Mouse (Mus musculus) bone marrow macrophage, adult 2 months (primary cell): ENCODE data around the gene Tnfsf18. TPM values are rescaled to one million over a fixed set of nuclear protein-coding genes. Genes with fewer than 3 reads are reported as not detected.

Source experiments
- H3K27ac ChIP-seq: 2 replicates; pipeline ENCODE4 v1.5.1; 2012; ENCODE audit warnings: low read depth, low read length; ENCODE audit not compliant: insufficient read depth
- H3K4me1 ChIP-seq: 2 replicates; pipeline ENCODE4 v1.6.1; 2012; ENCODE audit warnings: low read length; ENCODE audit not compliant: control insufficient read depth, insufficient read depth
- H3K4me3 ChIP-seq: 2 replicates; pipeline ENCODE4 v1.5.1; 2012; ENCODE audit warnings: mild to moderate bottlenecking, low read length, moderate library complexity; ENCODE audit not compliant: insufficient read depth
- CTCF ChIP-seq: IDR thresholded peaks from 2 replicates; pipeline ENCODE4 v1.5.1; 2012; ENCODE audit warnings: low read depth, mild to moderate bottlenecking, low read length, moderate library complexity
- POLR2A ChIP-seq: IDR thresholded peaks from 2 replicates; pipeline ENCODE4 v1.6.1; 2012; ENCODE audit warnings: mild to moderate bottlenecking, low read depth, low read length, borderline replicate concordance
- polyA plus RNA-seq: library from polyadenylated mRNA; stranded (reverse); fragments of >200 nt; gene quantifications from 2 replicates; pipeline ENCODE4 v1.2.4, GENCODE M21; 2012; ENCODE audit not compliant: missing spikeins, insufficient read depth, insufficient read length

Tnfsf18 gene
- polyA plus RNA-seq = not detected in 2 replicates

DNA sequence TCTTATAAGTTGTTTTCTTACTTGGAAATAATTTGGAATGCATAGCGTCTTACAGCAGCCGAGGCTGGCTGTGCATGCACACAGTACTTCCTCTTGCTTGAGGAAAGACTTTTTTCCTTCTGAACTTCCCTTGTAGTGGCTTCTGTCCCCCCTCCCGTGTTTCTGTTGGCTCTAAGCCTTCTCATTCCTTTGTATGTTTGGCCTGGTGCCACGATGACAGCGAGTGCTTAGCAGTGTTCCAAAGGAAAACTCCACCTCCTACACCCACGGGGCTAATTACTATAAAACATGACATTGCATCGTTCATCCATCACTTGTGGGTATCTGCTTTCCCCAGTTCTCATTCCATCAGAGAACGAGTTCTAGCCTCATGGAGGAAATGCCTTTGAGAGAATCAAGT is at the start of gene Tnfsf18:
Tnfsf18 (plus strand) TSS at position 313 of the 400 bp plus-strand sequence.
- peaks cover 37% of the 10 kb centered on the region for H3K4me1 ChIP-seq
- H3K27ac ChIP-seq = peak within 1 kb of the TSS; percentile 51
- no peak within 1 kb of the TSS for H3K4me3 ChIP-seq
- TF ChIP-seq CTCF (no peak), POLR2A (no peak)

DNA sequence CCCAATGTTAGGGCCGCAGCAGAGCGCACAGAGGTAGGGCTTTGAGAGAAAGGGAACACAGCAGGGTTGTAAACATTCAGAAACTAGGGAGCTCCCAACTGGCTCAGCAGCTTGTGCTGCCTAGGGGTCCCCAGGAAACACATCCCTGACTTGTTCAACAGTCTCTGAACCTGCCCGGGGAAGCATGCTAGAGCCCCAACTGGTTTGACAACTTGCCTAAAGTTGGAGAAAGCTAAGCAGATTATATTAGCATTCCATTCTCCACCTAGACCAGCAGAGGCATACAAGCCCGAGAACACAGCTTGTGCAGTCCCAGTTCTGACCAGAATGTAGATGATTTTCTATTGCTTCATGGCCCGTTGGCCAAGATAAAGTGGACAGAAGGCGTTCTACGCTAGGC is 49.6 kb upstream of the Tnfsf18 start:
- Histone ChIP-seq H3K4me1 (0 out of 2 replicates have a peak, but pooled peaks cover 3% of the 10 kb centered on the region), H3K4me3 (no peak overlapping the region), H3K27ac (no peak overlapping the region)
- TF ChIP-seq CTCF (no peak), POLR2A (no peak)

DNA sequence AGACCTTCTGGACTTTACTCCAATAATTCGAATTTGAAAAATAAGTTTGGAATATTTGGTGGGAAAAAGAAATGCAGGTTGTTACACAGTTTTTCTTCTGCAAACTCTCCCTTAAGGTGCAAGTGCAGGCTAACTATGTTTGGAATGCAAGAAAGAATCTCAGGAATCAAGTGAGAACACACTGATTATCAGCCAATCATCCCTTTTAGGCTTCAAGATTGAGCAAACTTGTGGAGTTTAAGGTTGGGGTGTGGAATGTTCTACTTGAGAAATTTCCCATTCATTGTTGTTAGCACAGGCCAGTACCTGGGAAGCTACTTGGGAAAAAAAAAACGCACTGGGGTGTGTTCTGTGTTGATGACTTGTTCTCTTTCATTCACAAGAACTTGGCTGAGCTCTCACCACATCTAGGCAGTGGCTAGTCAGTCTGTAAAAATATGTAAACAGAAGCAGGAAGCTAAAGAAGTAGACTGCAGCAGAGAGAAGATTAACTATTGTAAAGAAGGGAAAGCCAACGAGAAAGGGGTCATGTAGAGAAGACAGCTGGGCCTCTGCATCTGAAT is 42.7 kb upstream of the Tnfsf18 start:
- no peaks in the 10 kb centered on the region for H3K4me1 ChIP-seq
- no peak overlapping the region for H3K27ac ChIP-seq
- TF ChIP-seq CTCF = no peak
- no peak for TF ChIP-seq POLR2A
- H3K4me3 ChIP-seq = no peak overlapping the region

DNA sequence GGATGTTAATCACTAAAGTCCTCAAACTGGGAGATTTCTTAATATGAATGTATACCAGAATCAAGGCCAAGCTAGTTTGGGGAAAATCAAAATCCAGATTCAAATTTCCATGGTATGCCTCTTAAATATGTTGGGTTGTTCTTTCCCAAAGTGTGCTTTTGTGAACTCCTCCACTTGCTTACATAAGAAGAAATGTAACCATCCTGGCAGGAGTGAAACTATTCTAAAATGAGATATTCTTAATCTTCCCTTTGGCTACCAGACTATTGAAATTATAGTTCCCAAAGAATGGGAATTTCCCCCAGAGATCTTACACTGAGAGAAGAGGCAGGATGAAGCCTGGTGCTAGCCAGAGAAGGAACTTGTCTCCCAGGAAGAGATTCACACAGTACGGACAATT is 42.2 kb upstream of the Tnfsf18 start:
- Histone ChIP-seq H3K27ac (no peak overlapping the region), H3K4me1 (no peaks in the 10 kb centered on the region), H3K4me3 (no peak overlapping the region)
- TF ChIP-seq CTCF = no peak
- TF ChIP-seq POLR2A = no peak

DNA sequence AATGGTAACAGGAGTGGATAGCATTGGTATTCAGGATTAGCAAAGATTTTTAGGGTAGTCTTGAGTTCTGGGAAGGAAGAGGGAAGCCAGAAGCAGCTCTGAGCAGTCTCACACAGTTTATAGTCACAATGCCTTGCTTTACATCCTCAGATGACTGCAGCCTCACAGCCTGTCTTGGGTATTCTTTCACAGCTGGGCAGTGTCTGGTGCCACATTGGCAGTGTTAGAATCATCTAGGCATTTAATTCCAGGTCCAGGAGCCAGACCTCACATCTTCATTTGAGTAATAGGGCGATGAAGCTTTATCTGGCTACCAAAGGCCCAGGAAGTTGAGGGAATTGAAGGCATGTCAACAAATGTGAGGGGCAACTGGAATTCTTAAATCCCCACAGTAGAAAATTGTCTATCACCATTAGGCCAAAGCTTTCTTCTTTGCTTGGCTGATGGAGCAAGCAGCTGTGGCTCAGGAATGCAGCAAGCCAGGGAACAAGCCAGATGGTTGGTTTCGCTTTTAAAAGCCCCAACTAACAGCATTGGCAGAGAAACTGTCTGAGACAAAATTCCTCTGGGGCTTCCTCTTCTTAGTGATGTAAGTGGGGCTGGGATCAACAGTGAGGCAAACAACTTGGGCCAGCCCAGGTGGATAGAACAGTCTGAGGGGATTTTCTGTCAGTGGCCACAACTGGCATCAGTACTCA is 30.9 kb upstream of the Tnfsf18 start:
- H3K4me1 ChIP-seq = peaks cover 11% of the 10 kb centered on the region
- no peak overlapping the region for H3K4me3 ChIP-seq
- no peak overlapping the region for H3K27ac ChIP-seq
- TF ChIP-seq CTCF (no peak), POLR2A (no peak)

DNA sequence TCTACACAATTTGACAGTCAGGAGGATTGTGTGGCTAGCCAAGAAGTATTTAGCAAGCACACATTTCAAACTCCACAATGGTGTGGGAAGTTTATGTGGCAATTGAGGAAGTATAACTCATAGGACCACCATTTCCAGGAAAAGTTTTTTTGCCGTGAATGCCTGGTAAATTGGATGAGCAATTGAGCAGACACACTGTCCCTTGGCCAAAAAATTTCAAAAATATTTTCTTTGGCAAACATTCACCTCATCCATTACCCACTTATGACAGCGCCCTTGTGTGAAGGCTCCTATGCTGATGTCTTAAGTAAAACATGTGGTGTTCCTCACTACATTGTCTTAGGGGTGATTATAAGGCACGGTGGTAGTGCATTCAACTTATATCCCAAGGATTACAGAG is 17.2 kb upstream of the Tnfsf18 start:
- no peak overlapping the region for H3K27ac ChIP-seq
- no peak overlapping the region for H3K4me3 ChIP-seq
- TF ChIP-seq POLR2A (no peak), CTCF (no peak)
- peaks cover 23% of the 10 kb centered on the region for H3K4me1 ChIP-seq

GRCm38 (mm10) chr1:161479854-161480253 is 14.6 kb upstream of the Tnfsf18 start:
- H3K4me3 ChIP-seq = no peak overlapping the region
- H3K4me1 ChIP-seq = peaks cover 23% of the 10 kb centered on the region
- H3K27ac ChIP-seq = peak overlapping the region; percentile 71
- no peak for TF ChIP-seq CTCF
- TF ChIP-seq POLR2A = no peak

DNA sequence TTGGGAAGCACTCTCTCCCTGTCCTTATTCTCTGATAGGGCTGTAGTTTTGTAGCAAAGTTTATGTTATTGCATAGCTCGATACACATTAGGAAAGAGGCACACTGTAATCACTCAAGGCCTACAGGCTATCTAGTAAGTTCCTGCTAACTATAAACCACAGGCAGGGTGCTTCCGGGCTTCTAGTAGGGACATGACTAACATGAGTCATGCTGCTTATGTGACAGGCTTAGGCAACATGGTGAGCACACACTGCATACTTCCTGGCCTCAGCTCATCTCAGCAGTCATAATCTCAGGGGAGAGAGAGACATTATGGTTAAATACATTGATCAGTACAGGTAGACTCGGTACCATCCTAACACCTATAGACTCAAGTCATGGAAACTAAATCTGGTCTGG is 12.2 kb upstream of the Tnfsf18 start:
- H3K27ac ChIP-seq = peak overlapping the region; percentile 78
- TF ChIP-seq CTCF (no peak), POLR2A (no peak)
- peaks cover 24% of the 10 kb centered on the region for H3K4me1 ChIP-seq
- H3K4me3 ChIP-seq = no peak overlapping the region

DNA sequence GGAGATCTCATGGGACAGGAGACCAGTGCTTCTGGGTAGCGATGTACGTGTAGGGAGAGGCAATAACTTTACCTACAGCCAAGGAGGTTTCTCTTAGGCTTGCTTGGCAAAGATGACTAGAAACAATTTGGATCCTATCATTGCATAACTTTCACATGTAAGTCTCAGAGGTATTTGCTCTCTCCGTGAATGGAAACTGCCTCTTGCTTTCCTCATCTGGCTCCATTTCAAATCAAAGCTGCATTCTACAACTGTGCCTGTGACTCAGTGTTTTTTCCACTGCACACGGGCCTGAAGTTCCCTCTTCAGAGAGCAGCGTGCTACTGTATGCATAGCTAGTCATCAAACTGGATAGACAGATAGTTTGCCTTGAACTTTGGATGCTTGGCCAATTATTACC is 7.4 kb upstream of the Tnfsf18 start:
- TF ChIP-seq POLR2A (no peak), CTCF (no peak)
- Histone ChIP-seq H3K27ac (peak overlapping the region; percentile 28), H3K4me1 (peaks cover 13% of the 10 kb centered on the region), H3K4me3 (no peak overlapping the region)

- H3K27ac ChIP-seq = peak overlapping the region; percentile 29
- no peak overlapping the region for H3K4me3 ChIP-seq
- TF ChIP-seq POLR2A = no peak
- no peak for TF ChIP-seq CTCF
- peaks cover 35% of the 10 kb centered on the region for H3K4me1 ChIP-seq
Measured at GRCm38 (mm10) chr1:161491766-161492165, 2.7 kb upstream of the Tnfsf18 start.
